Mouse (Mus musculus): ENCODE data around the gene Ncf4.
"Not testable (repeated sequence)": the region's sequence is repeated elsewhere in the genome, so short reads cannot be mapped to it uniquely, and the experiment has no call there.

Gene Ncf4

DNA sequence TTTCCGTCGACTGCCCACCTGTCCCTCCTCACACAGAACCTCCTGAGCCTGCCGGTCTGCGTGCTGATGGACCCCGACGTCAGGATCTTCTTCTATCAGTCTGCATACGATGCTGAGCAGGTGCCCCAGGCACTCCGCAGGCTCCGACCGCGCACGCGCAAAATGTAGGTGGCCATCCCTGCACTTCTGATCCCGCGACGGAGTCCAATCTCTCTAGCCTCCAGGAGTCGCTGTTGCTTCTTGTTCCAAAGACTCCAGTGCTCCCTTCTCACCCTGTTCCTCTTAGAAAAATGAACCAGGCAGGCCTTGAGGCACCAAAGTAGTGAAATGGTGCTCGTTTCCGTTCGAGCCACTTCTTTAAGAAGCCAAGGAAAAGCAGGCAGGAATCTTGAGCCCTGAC, 10.2 kb downstream of the Ncf4 start:
- DNase-seq (ENCODE audit: low read depth): peak; percentile 56

GRCm38 (mm10) chr15:78256602-78257259, 12.1 kb downstream of the Ncf4 start:
- DNase-seq (ENCODE audit: low read depth): not testable (repeated sequence)

DNA sequence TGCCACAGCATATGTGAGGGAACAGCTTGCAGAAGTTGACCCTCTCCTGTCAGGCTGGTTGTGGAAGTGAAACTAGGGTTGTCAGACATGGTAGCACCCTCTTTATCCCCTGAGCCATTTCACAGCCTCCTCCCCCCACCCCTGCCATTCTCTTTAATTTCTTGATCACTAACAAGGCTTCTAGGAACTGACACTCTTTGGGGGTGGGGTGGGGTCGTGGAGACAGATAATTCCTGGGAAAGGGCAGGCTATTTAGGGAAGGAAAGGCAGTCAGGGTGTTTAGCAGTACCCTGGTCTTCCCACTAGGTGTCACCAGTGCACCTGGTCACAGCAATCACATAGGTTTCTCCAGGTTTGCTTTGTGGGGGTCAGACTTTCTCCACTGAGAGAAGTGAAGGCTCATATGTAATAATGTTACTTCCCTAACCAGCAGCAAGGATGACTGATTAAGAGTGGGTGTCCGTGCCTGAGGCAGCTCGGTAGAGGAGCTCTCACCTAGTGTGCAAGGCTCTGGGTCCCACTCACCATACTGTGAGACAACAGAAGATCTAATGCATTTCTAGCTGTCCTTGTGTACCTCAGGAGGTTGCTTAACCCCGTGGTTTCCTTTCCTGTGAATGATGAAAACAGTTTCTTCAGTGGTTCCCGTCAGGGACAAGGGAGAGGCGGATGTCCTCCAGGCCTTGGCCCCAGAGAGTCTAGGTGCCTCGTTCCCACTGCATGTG, 12.9 kb downstream of the Ncf4 start:
- no peak for DNase-seq (ENCODE audit: low read depth)

- no peak for DNase-seq (ENCODE audit: low read depth)
These were observed 13.8 kb downstream of the Ncf4 start for GRCm38 (mm10) chr15:78258246-78258865.

DNA sequence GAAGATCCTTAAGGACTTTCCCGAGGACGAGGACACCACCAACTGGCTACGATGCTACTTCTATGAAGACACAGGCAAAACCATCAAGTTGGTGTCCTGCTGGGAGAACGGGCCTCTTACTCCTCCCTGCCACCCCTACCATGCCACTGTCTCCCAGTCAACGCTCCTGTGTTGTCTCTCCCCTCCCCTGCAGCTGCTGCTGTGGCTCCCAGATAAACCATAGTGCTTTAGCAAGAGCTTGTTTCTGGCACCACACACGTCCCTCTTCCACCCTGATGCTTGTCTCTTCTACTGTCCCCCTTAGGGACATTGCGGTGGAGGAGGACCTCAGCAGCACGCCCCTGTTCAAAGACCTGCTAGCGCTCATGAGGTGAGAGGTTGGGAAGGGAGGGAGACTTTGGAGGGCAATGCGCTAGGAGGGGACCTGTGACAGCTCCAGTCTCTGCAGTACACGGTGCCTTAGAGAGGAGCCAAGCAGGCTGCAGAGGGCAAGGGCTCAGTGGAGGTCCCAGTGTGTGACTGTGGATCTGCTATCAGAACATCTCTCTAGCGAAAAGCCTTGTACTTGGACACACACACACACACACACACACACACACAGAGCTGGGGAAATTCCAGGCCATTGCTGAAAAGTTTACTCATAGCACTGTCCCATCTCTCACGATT, 16.2 kb downstream of the Ncf4 start:
- no peak for DNase-seq (ENCODE audit: low read depth)

GRCm38 (mm10) chr15:78263286-78263685, 18.7 kb downstream of the Ncf4 start:
- no peak for DNase-seq (ENCODE audit: low read depth)

DNA sequence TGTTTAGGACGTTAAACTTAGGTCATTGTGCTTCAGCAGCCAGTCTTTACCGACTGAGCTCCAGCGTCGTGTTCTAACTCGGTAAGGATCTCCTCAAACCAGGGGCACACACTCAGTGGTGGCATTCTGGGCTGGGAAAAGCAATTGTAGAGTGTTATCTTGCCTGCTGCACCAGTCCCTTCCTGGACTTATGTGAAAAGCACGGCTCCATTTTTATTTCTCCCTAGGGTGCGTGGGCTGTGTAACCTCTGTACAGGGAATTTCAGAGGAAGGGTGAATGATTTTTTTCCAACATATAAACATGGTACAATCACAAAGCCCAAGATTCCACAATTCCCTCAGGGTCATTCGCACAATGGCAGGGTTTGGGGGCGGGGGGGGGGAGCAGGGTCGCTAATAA, 22.8 kb downstream of the Ncf4 start:
- no peak for DNase-seq (ENCODE audit: low read depth)

DNA sequence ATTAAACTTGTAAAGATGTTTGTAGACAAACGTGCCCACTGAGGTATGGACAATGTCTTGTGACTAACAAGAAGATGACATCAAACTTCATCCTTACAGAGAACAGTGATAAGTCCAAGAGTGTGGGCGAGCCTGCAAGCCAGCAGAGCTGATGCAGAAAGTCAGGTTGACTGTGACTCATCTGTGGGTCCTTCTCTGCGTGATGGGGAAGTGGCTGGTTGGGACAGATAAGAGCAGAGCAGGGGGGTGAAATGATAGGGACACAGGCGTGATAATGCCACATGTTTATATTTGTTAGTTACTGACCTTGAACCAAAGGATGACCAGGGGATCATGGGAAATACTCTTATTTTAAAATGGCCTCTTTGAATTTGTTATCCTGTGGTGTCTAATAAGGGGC, 23.3 kb downstream of the Ncf4 start:
- DNase-seq (ENCODE audit: low read depth): peak; percentile 54

- DNase-seq (ENCODE audit: low read depth): no peak
These were observed 26.6 kb downstream of the Ncf4 start for GRCm38 (mm10) chr15:78271208-78271607.

- no peak for DNase-seq (ENCODE audit: low read depth)
These were observed 33.7 kb downstream of the Ncf4 start for GRCm38 (mm10) chr15:78278308-78278707.

GRCm38 (mm10) chr15:78287941-78288340, 43.3 kb downstream of the Ncf4 start:
- no peak for DNase-seq (ENCODE audit: low read depth)

- DNase-seq (ENCODE audit: low read depth): not testable (repeated sequence)
These were observed 45.2 kb downstream of the Ncf4 start for GRCm38 (mm10) chr15:78289775-78290174.

- not testable (repeated sequence) for DNase-seq (ENCODE audit: low read depth)
These were observed 48.6 kb downstream of the Ncf4 start for GRCm38 (mm10) chr15:78293228-78293627.

DNA sequence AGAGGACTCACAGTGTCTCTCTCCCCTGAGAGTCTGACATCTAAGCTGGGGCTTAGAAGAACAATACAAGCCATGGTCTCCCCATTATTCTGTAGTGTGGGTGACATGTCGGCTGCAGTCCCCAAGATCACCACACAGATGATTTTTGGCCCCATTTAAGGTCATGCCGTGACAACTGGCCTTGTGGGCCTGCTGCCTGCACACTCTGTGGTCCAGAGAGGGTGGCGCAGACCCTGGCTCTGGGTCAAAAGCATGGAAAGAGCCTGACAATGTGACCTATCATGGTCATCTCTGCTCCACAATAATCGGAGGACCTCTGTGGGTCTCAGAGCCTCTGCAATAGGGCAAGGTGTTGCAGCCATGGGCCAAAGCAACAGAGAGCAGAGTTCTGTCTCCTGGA, 49.1 kb downstream of the Ncf4 start:
- no peak for DNase-seq (ENCODE audit: low read depth)

DNA sequence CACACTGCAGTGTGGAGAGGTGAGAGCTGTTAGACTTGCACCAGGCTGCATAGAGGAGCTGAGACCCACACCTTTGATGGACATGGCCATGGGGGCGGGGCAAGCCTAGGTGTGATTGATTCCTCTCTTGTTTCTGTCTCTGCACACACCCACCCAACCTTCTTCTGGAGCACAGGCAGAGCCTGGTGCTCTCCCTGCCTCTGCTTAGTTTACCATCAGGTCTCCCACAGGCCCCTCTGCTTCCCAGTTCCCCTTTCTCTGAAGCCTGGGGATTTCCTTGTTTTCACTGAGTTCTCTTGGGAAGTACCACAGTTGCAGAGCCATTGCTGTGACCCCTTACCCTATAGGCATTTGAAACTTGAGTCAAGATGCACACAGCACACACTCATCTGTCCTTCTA, 54.0 kb downstream of the Ncf4 start:
- no peak for DNase-seq (ENCODE audit: low read depth)

DNA sequence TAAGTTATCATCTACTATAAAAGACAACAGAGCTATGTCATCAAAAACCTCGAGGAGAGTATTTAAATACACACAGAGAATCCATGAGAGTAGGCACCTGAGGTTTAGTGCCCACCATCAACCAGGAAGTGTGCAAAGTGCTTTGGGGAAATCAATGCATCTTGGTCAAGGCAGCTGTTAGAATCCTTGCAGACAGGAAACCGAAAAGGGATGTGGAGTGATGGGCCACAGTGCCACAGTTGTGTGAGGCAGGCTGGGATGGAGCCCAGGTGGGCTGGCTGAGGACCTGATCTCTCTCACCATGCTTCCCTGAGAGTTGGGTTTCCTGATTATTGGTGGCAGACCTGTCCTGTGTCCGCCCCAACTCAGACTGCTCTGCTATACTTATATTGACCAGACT, 55.0 kb downstream of the Ncf4 start:
- no peak for DNase-seq (ENCODE audit: low read depth)

- DNase-seq (ENCODE audit: low read depth): no peak
These were observed 56.2 kb downstream of the Ncf4 start for GRCm38 (mm10) chr15:78300773-78301172.

DNA sequence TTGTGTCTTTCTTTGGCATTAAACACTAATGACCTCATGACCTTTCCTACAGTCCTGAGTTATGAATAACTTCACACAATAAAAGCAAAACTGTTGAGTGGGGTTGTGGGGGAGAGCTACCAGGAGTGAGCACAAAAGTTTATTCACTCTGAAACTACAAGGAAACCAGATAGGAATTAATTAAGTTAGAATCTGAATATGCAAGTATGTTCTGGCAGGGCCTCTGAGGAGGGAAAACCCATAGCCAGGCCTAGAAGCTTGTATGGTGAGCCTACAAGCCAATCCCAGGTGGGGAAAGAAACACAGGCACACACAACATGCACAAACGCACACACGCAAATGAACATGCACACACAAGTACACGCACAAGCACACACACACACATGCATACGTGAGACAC, 58.1 kb downstream of the Ncf4 start:
- no peak for DNase-seq (ENCODE audit: low read depth)

- no peak for DNase-seq (ENCODE audit: low read depth)
These were observed 59.1 kb downstream of the Ncf4 start for GRCm38 (mm10) chr15:78303665-78304233.

GRCm38 (mm10) chr15:78305341-78305933, 60.8 kb downstream of the Ncf4 start, which contains the start of gene Csf2rb2:
Gene Csf2rb2 (minus strand): TSS chr15:78305721.
- peak; percentile 32 for DNase-seq (ENCODE audit: low read depth)

GRCm38 (mm10) chr15:78309865-78310264, 65.3 kb downstream of the Ncf4 start:
- DNase-seq (ENCODE audit: low read depth): no peak

DNA sequence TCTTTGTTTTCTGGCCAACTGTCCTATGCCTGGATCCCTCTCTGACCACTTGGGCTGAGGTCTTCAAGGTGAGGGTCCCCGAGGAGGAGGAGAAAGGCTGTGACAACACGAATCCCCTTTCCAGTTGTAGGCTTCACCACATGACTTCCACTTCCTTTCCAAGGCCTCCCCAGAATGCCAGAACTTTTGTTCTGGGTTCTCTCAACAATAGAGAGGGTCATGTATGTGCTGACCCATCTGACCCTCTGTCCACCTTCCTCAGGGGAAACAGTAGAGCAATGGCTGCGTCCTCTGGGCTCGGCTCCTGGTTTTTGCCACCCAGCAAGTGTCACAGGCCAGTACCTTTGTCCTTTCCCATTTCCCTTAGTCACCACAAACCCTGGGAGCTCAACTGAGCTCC, 66.4 kb downstream of the Ncf4 start:
- DNase-seq (ENCODE audit: low read depth): no peak

All from c-Kit-positive CD71-negative TER-119-negative erythroid progenitor cells, embryonic 14.5 days (primary cell).